Mouse (Mus musculus) left cerebral cortex, postnatal 4 days (tissue): ENCODE data around the gene Npm1. TPM values are rescaled to one million over a fixed set of nuclear protein-coding genes. Genes with fewer than 3 reads are reported as not detected.

Experiments used
- DNase-seq: peaks from one replicate; pipeline ENCODE4 v3.0.0-alpha.2; 2022
- intact Hi-C: fragments of 180-260 bp; cut with DNase I; formaldehyde crosslinking; loops from one replicate; pipeline ENCODE4 v1.15.1; 2025
- total RNA-seq, 2 experiments: library from RNA; stranded (reverse); gene quantifications; 2 replicates each; pipeline ENCODE4 v1.2.3; 2021

Npm1 gene
- total RNA-seq, 2 experiments from 2014 or later = 303 to 338 TPM

DNA sequence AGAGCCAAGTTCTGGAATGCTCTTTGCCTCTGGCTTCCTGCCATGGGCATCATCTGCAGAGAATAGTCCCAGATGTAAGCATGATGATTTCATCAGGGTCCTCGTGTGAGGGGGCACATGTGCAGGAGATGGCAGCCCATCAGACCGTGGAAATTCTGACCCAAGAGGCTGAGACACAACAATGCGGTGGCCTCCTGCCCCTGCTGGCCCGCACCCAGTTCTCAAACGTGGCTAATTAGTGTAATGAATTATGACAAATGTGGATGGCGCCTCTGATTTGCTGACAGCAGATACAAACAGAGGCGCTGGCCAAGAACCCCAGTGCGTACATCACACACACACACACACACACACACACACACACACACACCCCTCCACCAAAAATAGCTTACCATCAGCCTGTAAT is 58.1 kb downstream of the Npm1 start:
- intact Hi-C loops = no loop called here
- peak; percentile 87 for DNase-seq

DNA sequence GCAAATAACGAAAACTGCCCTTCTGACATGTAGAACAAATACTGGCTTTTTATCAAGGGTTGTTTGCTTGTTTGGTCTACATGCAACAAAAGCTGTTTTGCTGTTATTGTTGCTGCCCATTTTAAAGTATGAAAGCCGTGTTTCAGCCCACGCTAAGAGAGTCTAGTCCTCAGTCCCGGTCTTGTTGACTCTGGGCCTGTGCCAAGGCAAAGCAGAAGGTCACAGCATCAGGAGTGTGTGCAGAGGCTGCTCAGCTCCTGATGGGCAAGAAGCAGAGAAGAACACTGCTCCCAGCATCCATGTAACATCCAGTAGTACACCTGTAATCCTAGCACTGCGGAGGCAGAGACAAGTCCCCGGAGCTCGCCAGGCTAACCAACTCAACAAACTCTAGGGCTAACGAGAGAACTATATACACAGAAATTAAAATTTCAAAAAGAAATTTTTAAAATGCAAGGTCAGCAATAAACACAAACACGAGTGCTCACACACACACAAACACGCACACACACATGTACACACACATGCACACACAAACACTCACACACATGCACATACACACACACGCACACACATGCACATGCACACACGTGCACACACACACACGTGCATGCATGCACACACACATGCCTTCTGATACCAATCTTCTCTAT is 59.6 kb downstream of the Npm1 start:
- DNase-seq = peak; percentile 21

More for the DNA sequence above, 59.6 kb downstream of the Npm1 start:
- intact Hi-C loops = no loop called here

Other genes with a start within 250 kb of the Npm1 start
- gene Fgf18, start 15.8 kb downstream of the Npm1 start, total RNA-seq = 1 to 10 TPM; 7.4 to 8.4 TPM
- not detected for gene Tlx3, start 40.4 kb upstream of the Npm1 start, total RNA-seq
- gene Gm12117, start 113.5 kb upstream of the Npm1 start, total RNA-seq = under 1 TPM; 0.74 to 0.92 TPM